Mouse (Mus musculus) lung, adult 2 months (tissue): ENCODE results near the gene Sbno2.
A peak's percentile ranks its signal among the peaks of the same experiment; 100 is the strongest.

Experiments
- CTCF ChIP-seq: fragments of 200-500 bp; IDR thresholded peaks from 2 replicates; pipeline ENCODE4 v1.5.1; 2011; ENCODE audit warnings: mild to moderate bottlenecking, low read length, control low read depth; ENCODE audit not compliant: insufficient read depth
- POLR2A ChIP-seq: fragments of 200-500 bp; IDR thresholded peaks from 2 replicates; pipeline ENCODE4 v1.6.1; 2011; ENCODE audit warnings: low read depth, mild to moderate bottlenecking, control low read depth, low read length, borderline replicate concordance; ENCODE audit errors: extremely low read depth

GRCm38 (mm10) chr10:80141786-80142529, 36.6 kb upstream of the Sbno2 start:
- TF ChIP-seq CTCF (no peak), POLR2A (peak; percentile 91; the same call in 1 of the 2 replicates)
